Mouse (Mus musculus): ENCODE data around the gene Sept9.
A peak's percentile ranks its signal among the peaks of the same experiment; 100 is the strongest.

Sept9 gene

DNA sequence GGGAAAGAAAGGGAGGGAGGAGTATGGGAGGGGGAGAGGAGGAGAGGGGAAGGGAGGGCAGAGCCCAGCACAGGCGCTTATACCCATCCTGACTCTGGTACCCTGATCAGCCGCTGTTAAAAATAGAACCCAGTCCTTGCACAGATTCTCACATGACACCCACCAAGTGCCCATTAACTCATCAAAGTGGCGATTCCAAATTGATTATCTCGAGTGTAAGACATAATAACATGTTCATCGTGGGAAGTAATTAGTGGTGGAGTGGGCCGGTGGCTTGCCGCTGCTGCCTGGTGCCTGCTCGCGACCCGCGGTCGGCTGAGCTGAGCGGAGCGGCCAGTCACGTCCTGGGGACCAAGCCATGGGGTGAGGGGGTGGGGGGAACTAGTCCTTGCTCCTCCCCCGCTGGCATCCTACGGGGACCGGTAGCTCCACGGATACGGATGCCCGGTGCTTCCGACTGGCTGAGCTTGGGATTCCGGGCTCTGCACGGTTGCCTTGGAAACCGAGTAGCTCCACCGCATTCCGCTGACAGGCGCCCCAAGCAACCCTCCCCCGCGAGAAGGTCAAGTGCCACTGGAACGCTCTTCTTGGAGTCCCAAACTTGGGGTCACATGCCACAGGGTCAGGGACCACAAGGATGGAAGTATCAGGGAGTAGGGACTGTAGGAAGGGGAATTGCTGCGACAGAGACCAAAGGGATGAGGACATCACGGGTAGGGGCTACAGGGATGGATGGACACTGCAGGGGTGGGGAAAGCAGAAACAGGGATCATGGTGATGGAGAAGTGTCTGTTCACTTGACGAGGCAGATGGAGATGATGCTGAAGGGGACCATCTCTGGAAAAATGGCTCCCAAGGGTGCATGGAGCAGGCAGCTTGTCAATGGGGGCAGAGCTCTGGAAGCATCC, 195.0 kb downstream of the Sept9 start:
- peak in 1 of 2 experiments; percentile 48 for DNase-seq (ENCODE audit: inconsistent age in 2 of 2, low spot score in 1 of 2)

DNA sequence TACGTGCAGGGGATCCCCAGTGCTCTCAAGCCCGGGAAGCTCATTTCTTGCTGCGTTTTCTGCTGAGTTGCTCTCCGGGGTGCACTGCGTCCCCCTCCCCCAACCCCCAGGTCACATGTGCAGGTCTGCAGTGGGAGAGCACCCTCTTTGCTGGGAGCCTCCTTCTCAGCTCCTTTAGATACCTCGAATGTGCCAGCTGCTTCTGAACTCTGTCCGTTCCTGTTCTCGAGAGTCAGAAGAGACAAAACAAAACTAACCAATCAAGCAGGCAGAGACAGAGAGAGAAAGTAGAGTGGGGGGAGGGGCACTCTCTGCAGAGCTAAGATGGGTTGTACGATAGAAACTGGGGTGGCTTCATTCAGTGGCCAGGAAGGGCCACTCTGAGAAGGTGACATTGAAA, 195.8 kb downstream of the Sept9 start:
- no peak for DNase-seq (ENCODE audit: inconsistent age in 2 of 2, low spot score in 1 of 2)

DNA sequence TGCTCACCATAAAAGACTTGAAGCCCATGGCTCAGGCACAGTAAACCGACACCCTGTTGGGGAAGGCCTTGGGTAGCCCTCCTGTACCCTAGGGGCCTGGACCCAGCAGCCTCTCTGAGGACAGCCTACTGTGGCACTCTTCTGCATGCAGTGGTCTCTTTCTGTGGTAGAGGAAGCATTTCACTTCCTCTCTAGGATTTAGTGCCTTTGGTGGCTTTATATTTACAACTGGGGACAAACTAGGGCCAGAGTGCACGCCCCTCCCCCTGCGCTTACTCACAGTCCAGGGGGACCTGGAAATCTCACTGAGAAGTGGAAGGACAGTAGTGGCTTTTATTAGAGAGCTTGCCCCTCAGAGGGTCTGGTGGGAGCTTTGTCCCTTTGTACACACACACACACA, 197.5 kb downstream of the Sept9 start:
- DNase-seq (ENCODE audit: inconsistent age in 2 of 2, low spot score in 1 of 2), result no peak

DNA sequence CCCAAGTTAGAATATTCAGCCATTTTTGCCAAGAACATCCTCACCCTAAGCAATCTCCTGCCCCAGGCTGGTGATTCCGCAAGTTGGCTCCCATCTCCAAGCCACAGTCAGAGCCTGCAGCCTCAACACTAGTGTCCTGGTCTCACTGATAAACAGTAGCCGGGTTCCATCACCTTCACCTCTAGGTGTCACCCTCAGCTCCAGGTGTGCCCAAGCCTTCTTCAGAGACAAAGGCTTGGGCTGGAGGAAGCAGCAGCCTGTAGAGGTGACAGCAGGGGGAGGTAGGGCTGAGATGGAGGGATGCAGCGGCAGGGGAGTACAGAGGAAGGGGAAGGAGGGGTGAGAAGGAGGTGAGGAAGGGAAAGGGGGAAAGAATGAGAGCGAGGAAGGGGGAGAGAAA, 198.3 kb downstream of the Sept9 start:
- no peak for DNase-seq (ENCODE audit: inconsistent age in 2 of 2, low spot score in 1 of 2)

DNA sequence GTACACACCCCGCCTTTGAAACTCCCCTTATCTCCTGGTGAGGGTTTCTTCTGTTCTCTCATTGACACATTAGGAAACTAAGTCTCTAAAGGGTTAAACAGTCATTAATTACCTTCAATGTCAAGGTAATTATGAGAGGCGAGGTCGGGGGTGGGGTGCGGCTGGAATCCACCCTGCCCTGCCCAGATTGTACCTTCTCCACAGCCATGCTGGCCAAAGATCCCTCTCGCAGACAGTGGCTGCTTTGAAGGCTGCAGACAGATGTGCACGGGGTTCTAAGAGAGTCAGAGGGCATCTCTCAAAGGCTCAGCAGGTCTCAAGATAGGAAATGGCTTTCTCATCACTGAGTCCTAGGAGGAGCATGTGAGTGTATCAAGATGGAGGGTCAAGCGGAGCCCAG, 198.7 kb downstream of the Sept9 start:
- no peak for DNase-seq (ENCODE audit: inconsistent age in 2 of 2, low spot score in 1 of 2)

DNA sequence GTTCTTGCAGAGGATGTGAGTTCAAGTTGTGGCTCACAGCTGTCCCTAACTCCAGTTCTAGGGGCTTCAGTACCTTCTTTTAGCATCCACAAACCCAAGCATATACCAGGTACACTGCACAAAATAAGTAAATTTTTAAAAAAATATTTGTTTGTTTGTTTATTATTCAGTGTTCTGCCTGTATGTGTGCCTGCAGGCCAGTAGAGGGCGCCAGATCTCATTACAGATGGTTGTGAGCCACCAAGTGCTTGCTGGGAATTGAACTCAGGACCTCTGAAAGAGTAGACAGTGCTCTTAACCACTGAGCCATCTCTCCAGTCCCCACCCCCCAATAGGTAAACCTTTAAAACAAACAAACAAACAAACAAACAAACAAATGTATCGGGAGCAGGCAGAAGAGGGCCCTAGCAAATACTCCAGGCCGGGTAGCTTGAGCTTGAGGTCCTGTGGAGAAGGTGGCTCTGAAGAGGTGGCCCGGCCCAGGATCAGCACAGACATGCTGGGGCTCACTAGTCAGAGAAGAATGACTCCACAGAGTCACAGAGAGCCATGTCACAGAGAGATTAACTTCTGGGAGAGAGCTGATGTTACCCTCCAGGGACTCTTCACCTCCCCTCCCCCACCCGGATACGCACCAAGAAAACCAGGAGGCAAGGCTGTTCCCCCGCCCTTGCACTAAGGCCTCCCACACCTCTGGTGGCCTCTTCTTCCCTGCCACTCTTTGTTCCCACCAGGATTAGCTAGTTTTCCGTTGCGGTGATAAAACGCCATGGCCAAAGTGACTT, 202.3 kb downstream of the Sept9 start:
- DNase-seq (ENCODE audit: inconsistent age in 2 of 2, low spot score in 1 of 2), result no peak

DNA sequence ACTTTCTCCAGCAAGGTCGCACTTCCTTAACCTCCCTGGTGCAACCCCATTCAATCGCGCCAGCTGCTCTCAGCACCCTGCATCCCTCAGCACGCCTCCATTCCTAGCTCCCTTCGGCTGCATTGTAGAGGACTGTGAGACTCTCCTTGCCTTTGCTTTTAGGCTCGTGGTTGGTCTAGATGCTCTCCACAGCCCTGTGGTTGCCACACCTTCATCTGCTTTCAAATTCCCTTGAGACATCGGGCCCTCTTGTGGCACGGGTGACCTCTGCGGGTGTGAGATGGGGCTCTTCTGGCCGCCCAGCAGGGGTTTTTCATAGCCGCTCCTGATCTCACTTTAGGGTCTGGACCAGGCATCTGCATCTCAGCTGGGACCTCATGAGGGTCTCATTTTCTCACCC, 203.1 kb downstream of the Sept9 start:
- no peak for DNase-seq (ENCODE audit: inconsistent age in 2 of 2, low spot score in 1 of 2)

DNA sequence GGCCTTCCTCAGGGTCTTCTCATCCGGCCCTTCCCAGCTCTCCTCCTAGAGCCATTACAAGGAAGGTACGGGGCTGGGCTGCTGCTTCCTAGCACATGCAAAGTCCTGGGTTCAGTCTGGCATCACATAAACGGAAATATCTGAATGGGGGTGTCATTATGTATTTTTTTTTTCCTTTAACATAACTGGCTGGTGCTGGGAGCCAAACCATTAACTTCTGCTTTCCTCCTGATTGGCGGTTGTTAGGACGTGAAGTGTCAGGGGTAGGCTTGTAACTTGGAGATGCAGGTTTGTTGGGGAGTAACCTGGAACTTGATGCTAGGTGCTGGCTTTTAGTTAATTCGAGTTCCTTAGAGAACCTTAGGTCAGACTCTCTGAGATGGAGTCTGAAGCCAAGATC, 203.6 kb downstream of the Sept9 start:
- no peak for DNase-seq (ENCODE audit: inconsistent age in 2 of 2, low spot score in 1 of 2)

DNA sequence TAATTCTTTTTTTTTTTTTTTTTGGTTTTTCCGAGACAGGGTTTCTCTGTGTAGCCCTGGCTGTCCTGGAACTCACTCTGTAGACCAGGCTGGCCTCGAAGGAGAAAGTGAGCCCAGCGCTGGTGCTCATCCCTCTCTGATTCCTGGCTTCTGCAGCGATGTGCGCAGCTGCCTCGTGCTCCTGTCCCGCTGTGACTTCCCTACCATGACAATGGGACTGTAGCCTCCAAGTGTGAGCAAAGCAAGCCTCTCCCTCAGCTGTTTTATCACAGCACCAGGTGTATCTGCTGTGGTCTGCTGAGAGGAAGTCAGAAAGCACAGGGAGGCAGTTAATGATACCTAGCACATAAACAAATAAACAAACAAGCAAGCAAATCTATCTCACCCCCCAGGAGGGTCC, 204.3 kb downstream of the Sept9 start:
- no peak for DNase-seq (ENCODE audit: inconsistent age in 2 of 2, low spot score in 1 of 2)

DNA sequence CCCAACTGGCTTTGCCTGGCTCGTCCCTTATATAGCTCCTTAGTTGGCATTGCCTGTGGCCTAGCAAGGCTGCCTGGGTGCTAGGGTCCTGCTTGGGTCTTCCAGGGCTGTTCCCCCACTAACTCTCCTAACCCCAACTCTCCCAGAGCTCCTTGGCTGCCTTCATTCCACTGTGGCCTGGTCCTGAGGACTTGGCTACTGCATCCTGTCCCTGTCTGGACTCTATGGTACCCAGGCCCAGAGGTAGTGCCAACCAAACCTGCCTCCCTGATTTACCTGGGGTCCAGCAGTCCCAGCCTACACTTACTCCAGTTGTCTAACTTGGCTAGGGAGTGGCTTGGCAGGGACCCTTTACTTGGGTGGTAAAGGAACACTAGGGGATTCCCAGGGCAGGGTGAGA, 207.2 kb downstream of the Sept9 start:
- no peak for DNase-seq (ENCODE audit: inconsistent age in 2 of 2, low spot score in 1 of 2)

DNA sequence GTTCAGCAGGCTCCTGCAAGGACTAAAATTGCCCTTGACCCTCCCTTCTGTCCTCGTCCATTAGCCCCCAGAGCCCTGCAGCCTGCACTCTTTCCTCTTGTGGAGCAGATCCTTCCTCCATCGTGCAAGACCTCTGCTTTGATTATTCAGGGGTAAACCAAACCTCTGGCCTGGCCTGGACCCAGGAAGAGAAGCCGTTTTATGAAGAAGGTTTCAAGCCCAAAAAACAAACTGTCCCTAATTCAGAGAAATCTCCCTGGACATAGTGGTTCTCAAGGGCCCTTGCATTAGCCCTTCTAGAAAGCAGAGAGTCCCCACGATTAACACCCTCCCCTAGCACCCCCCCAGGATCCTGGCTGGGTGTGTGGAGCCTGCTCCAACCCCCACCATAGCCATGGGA, 207.7 kb downstream of the Sept9 start:
- no peak for DNase-seq (ENCODE audit: inconsistent age in 2 of 2, low spot score in 1 of 2)

DNA sequence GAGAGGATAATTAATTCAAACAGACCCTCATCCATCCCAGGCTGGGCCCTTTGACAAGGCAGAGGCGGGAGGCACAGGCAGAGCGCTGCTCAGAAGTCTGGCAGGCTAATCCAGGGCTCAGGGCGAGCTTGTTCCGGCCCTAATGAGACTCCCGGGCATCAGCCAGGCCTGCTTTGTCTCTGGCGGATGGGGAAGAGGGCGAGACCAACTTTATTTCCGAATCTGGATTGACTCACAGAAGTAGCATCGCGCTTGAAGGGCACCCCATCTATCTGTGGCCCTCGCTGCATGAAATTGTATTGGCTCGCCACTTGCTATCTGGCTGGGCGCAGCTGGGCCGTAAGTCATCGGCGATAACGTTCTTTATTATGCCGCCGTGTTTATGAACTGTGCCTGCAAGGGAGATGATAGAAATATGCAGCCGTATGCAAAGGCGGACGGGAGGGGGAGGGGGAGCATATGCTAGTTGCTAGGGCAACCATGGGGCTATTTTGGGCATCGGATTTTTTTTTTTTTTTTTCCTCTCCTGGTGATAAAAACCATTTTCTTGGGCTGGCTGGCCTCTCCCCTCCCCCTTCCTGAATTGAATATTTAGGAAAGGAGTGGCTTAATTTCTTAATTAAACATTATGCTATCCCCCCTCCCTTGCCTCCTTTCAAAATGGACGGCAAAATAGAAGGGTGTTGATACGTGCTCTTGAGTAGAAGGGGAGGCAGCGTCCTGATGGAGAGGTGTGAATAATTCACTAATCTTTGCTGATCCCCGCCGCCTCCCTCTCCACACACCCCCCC, 208.4 kb downstream of the Sept9 start:
- DNase-seq (ENCODE audit: inconsistent age in 2 of 2, low spot score in 1 of 2), result peak in 1 of 2 experiments; percentile 69

DNA sequence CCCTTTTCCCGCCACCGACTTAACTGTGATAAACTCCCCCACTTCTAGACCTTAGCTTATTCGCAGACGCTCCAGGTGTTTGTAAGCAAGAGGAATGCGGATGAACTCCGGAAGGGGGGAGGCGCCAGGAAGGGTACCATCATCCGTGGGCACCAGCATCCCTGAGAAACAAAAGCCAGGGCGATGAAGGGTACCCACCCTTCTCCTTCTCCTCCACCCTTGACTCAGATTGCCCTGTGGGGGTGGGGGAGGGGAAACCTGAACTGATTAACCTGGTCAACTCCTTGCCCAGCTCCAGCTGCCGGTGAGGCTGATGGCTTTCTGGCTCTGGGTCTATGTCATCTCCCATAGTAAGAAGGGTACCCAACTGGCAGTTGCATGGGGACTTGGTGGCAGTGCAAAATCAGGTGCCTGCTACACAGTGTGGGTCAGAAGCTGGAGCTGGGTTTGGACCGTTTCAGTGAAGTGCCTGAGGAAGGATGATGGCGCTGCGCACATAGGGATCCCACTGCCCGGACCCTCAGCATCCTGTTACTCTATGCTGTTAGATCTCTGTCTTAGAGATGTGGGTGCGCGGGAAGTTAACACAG, 209.1 kb downstream of the Sept9 start:
- no peak for DNase-seq (ENCODE audit: inconsistent age in 2 of 2, low spot score in 1 of 2)

DNA sequence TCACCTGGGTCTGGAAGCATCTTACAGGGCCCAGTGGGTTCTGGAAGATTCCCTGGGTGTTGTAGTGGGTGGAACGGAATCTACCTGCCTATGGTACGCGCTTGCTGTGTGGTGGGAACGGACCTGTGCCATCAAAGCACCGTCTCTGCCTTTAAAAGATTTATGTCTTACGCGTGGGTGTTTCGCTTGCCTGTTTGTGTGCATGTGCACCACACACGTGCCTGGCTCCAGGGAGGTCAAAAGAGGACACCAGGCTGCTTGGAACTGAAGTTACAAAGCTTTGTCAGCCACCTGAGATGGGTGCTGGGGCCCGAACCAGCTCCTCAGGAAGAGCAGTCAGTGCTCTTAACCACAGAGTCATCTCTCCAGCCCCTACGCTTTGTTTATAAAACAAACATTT, 209.9 kb downstream of the Sept9 start:
- no peak for DNase-seq (ENCODE audit: inconsistent age in 2 of 2, low spot score in 1 of 2)

DNA sequence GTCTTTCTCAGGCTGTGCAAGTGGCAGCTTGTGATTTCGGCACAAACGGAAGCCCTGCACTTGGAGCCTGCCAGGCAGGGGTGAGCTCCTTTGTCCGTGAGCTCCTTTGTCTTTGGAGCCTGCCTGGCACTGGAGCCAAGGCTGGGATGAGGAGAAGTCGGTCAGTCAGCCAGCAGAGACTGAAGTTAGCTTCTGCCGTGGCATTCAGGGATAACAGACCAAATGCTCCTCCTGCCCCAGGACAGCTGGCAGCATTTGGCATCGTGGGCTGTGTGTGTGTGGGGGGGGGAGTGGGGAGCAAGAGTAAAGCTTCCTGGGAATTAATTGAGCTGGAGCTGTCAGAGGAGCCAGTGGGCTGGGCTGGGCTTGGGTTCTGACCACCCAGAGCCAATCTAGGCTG, 210.6 kb downstream of the Sept9 start:
- DNase-seq (ENCODE audit: inconsistent age in 2 of 2, low spot score in 1 of 2), result no peak

DNA sequence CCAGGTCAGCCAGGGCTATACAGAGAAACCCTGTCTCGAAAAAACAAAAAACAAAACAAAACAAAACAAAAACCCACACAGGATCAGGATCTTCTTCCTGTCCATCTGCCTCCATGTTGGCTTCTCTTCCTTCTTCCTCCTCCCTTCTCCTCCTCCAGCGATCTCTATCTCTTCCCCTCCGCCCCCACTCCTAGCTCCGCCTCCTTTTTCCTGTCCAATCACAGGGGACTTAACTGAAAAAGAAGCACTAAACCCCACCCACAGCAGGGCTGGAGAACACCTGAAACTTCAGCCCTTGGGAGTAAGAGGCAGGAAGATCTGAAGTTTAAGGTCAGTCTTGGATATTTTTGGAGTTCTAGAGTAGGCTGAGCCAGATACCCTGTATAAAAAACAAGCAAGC, 212.2 kb downstream of the Sept9 start:
- no peak for DNase-seq (ENCODE audit: inconsistent age in 2 of 2, low spot score in 1 of 2)
